Mouse (Mus musculus) neural tube, embryonic 14.5 days (tissue): ENCODE measurements at regions not wholly inside any gene's neighbourhood (a gene's known extent, or its start where the extent isn't known, plus 50 kb on each side); places are given as distances from the start of the nearest gene placed in this dataset.

Experiments
- ATAC-seq: fragments of 200-750 bp; cut with Nextera tagmentation; 2 replicates; pipeline ENCODE4 v1.8.0; 2017; ENCODE audit warnings: low read depth, mild to moderate bottlenecking, moderate TSS enrichment, moderate library complexity
- H3K27ac ChIP-seq: fragments of 300-500 bp; sonication (generic); 2 replicates; pipeline ENCODE4 v1.5.1; 2014; ENCODE audit warnings: low read depth, mild to moderate bottlenecking, control low read depth, low read length, moderate library complexity, mixed read lengths
- H3K27me3 ChIP-seq: fragments of 300-500 bp; sonication (generic); 2 replicates; pipeline ENCODE4 v1.6.1; 2014; ENCODE audit warnings: low read length; ENCODE audit not compliant: control insufficient read depth, insufficient read depth
- H3K36me3 ChIP-seq: fragments of 300-500 bp; sonication (generic); 2 replicates; pipeline ENCODE4 v1.6.1; 2014; ENCODE audit warnings: low read length, mixed read lengths; ENCODE audit not compliant: control insufficient read depth, insufficient read depth
- H3K4me1 ChIP-seq: fragments of 300-500 bp; sonication (generic); 2 replicates; pipeline ENCODE4 v1.6.1; 2014; ENCODE audit warnings: low read length; ENCODE audit not compliant: control insufficient read depth, insufficient read depth
- H3K4me2 ChIP-seq: fragments of 300-500 bp; sonication (generic); 2 replicates; pipeline ENCODE4 v1.6.1; 2014; ENCODE audit warnings: mild to moderate bottlenecking, low read depth, low read length, control low read depth
- H3K4me3 ChIP-seq: fragments of 300-500 bp; sonication (generic); 2 replicates; pipeline ENCODE4 v1.5.1; 2014; ENCODE audit warnings: low read depth, low read length, control low read depth, mixed read lengths
- H3K9ac ChIP-seq: fragments of 300-500 bp; sonication (generic); replicated peaks from 2 replicates; pipeline ENCODE4 v1.6.1; 2014; ENCODE audit warnings: low read depth, mild to moderate bottlenecking, control low read depth, low read length, mixed read lengths
- H3K9me3 ChIP-seq: fragments of 300-500 bp; sonication (generic); 2 replicates; pipeline ENCODE4 v1.6.1; 2016; ENCODE audit warnings: low read length; ENCODE audit not compliant: control insufficient read depth
- WGBS: fragments of 180-500 bp; shearing (Covaris S2); extraction: QIAGEN DNeasy Blood & Tissue Kit; methylation state at CpG from one replicate; pipeline ENCODE4 v1.1.7; 2014; 5-methylcytosine and 5-hydroxymethylcytosine counted together

- no peak for ATAC-seq
- no peaks in the 10 kb centered on the region for H3K27me3 ChIP-seq
- H3K4me2 ChIP-seq, result no peak overlapping the region
- H3K4me1 ChIP-seq, result no peaks in the 10 kb centered on the region
- no peaks in the 10 kb centered on the region for H3K9me3 ChIP-seq
- no peaks in the 10 kb centered on the region for H3K36me3 ChIP-seq
- H3K9ac ChIP-seq, result no peak overlapping the region
- H3K4me3 ChIP-seq, result no peak overlapping the region
- no peak overlapping the region for H3K27ac ChIP-seq
These were observed 2587.9 kb upstream of the Gm7489 start for GRCm38 (mm10) chr15:51296841-51297240.

- Histone ChIP-seq H3K36me3 (no peaks in the 10 kb centered on the region), H3K27ac (no peak overlapping the region), H3K9ac (no peak overlapping the region), H3K9me3 (no peaks in the 10 kb centered on the region), H3K4me3 (no peak overlapping the region), H3K27me3 (no peaks in the 10 kb centered on the region), H3K4me2 (no peak overlapping the region), H3K4me1 (no peaks in the 10 kb centered on the region)
- no peak for ATAC-seq
- WGBS, result 85% methylated on average over 1 of the region's 1 CpGs
These were observed 2566.6 kb upstream of the Gm7489 start for GRCm38 (mm10) chr15:51318072-51318471.

DNA sequence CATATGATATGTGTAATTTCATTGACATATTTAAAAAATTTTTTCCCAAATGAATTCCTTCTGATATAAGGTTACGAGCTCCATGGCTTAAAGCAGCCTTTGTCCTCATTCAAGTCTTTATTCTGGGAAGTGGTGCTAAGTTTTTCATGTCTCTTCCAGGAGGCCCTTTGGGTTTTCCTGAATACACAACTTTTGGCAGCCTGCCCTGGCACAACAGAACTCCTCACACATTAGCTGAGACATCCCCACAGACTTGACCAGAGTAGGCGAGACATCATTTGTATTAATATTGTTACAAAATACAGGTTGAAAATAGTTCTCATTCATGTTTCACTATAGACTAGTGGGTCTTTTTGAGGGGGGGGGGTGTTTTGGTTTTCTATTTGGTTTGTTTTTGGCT lies 2565.9 kb upstream of the Gm7489 start:
- Histone ChIP-seq H3K27me3 (no peaks in the 10 kb centered on the region), H3K36me3 (no peaks in the 10 kb centered on the region), H3K4me3 (no peak overlapping the region), H3K4me1 (no peaks in the 10 kb centered on the region), H3K4me2 (no peak overlapping the region), H3K9ac (no peak overlapping the region), H3K9me3 (no peaks in the 10 kb centered on the region), H3K27ac (no peak overlapping the region)
- WGBS, result 78% methylated on average over 2 of the region's 2 CpGs
- ATAC-seq, result no peak

GRCm38 (mm10) chr15:51320366-51320894 lies 2564.3 kb upstream of the Gm7489 start:
- no peaks in the 10 kb centered on the region for H3K4me1 ChIP-seq
- H3K27me3 ChIP-seq, result no peaks in the 10 kb centered on the region
- no peaks in the 10 kb centered on the region for H3K9me3 ChIP-seq
- no peaks in the 10 kb centered on the region for H3K36me3 ChIP-seq
- no peak overlapping the region for H3K4me3 ChIP-seq
- 56% methylated on average over 10 of the region's 10 CpGs for WGBS
- no peak overlapping the region for H3K4me2 ChIP-seq
- no peak overlapping the region for H3K9ac ChIP-seq
- no peak overlapping the region for H3K27ac ChIP-seq
- ATAC-seq, result no peak

DNA sequence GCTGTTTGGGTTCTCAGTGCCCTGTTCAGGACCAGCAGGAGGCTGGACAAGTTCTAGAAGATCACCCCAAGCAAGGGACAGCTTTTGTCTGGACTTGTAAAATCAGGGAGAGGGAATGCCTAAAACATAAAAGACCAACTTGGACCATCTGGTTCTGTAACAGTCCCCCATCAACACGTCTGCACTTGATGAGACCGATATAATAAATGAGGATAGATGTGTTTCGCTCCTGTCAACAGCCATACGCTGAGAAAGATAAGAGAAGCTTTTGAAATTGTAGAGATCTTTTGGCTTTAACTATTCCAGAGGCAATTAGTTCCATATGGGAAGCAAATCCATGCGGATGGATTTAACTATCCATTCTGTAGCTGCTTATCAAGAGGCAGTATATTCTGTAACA lies 2561.4 kb upstream of the Gm7489 start:
- WGBS, result 76% methylated on average over 5 of the region's 5 CpGs

GRCm38 (mm10) chr15:51324211-51324610 lies 2560.5 kb upstream of the Gm7489 start:
- Histone ChIP-seq H3K27ac (no peak overlapping the region), H3K4me1 (no peaks in the 10 kb centered on the region), H3K27me3 (no peaks in the 10 kb centered on the region), H3K36me3 (no peaks in the 10 kb centered on the region), H3K9ac (no peak overlapping the region), H3K9me3 (no peaks in the 10 kb centered on the region), H3K4me3 (no peak overlapping the region), H3K4me2 (no peak overlapping the region)
- 91% methylated on average over 5 of the region's 5 CpGs for WGBS
- ATAC-seq, result no peak

More for the DNA sequence above, 2561.4 kb upstream of the Gm7489 start:
- H3K4me2 ChIP-seq, result no peak overlapping the region
- no peaks in the 10 kb centered on the region for H3K27me3 ChIP-seq
- no peaks in the 10 kb centered on the region for H3K4me1 ChIP-seq
- H3K27ac ChIP-seq, result no peak overlapping the region
- ATAC-seq, result no peak
- H3K36me3 ChIP-seq, result no peaks in the 10 kb centered on the region
- no peak overlapping the region for H3K4me3 ChIP-seq
- H3K9ac ChIP-seq, result no peak overlapping the region
- no peaks in the 10 kb centered on the region for H3K9me3 ChIP-seq

- H3K4me2 ChIP-seq, result no peak overlapping the region
- H3K27ac ChIP-seq, result no peak overlapping the region
- ATAC-seq, result no peak
- WGBS, result 54% methylated on average over 5 of the region's 5 CpGs
- H3K4me3 ChIP-seq, result no peak overlapping the region
- no peaks in the 10 kb centered on the region for H3K4me1 ChIP-seq
- no peaks in the 10 kb centered on the region for H3K27me3 ChIP-seq
- H3K36me3 ChIP-seq, result no peaks in the 10 kb centered on the region
- no peak overlapping the region for H3K9ac ChIP-seq
- H3K9me3 ChIP-seq, result no peaks in the 10 kb centered on the region
These were observed 2557.0 kb upstream of the Gm7489 start for GRCm38 (mm10) chr15:51327702-51328101.

DNA sequence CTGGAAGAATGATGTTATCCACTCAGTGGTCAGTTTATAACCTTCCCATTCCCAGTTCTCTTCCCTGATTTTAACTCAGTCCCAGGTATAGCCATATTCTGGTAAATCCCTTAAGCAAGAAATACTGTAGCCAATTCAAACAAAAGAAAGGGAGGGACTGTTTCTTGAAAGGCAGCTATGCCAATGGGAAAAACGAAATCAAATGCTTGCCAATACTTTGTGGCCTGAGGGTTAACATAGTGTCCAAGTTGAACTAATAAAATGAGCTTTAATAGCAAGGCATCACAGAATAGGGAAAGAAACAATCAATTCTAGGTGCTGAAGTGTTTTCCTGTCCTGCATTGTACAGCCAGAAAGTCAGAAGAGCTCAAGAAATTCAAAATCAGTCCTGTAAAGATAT lies 2548.3 kb upstream of the Gm7489 start:
- no peaks in the 10 kb centered on the region for H3K36me3 ChIP-seq
- WGBS, result 79% methylated on average over 1 of the region's 1 CpGs
- H3K4me1 ChIP-seq, result no peaks in the 10 kb centered on the region
- no peak for ATAC-seq
- no peaks in the 10 kb centered on the region for H3K9me3 ChIP-seq
- no peak overlapping the region for H3K9ac ChIP-seq
- H3K4me3 ChIP-seq, result no peak overlapping the region
- H3K27ac ChIP-seq, result no peak overlapping the region
- H3K4me2 ChIP-seq, result no peak overlapping the region
- H3K27me3 ChIP-seq, result no peaks in the 10 kb centered on the region

DNA sequence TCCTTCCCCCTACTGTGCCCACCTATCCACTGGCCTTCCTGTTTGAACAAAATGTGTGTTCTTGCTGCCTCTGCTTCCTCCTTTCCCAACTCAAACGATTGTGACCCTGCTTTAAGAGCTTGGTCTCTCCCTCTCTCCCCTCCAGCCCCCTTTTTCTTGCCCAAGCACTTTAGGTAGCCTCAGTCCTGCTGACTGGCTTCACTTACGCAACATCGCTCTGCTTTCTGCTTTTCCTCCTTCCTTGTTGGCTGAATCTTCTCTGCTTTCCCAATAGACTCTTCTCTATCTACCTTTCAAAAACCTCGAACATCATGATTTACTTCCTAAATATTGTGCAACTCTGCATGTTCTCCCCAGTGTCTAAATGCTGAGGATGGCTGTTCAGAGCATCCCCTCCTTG lies 2538.4 kb upstream of the Gm7489 start:
- no peak overlapping the region for H3K9ac ChIP-seq
- 78% methylated on average over 4 of the region's 4 CpGs for WGBS
- no peak for ATAC-seq
- no peaks in the 10 kb centered on the region for H3K36me3 ChIP-seq
- H3K4me1 ChIP-seq, result no peaks in the 10 kb centered on the region
- no peak overlapping the region for H3K4me3 ChIP-seq
- H3K27me3 ChIP-seq, result no peaks in the 10 kb centered on the region
- no peak overlapping the region for H3K4me2 ChIP-seq
- H3K27ac ChIP-seq, result no peak overlapping the region
- no peaks in the 10 kb centered on the region for H3K9me3 ChIP-seq

DNA sequence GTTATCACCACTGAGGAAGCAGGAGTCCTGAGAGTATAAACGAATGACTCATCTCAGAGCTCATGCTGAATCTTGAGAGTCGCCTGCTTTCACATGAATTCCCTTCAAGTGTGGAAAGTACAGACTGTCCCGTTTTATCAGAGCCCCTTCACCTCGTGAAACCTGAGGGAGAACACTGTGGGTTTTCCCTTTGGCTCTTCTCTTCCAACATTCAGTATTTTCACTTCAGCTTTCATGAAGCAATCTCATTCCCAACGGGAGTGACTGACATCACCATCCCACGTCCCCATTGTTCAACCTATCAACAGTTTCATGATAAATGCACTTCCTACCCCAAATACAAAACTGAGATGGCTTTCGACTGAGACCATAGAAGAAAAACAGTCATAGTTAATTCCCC lies 2521.3 kb upstream of the Gm7489 start:
- no peak for ATAC-seq
- Histone ChIP-seq H3K9me3 (no peaks in the 10 kb centered on the region), H3K4me3 (no peak overlapping the region), H3K4me2 (no peak overlapping the region), H3K27ac (no peak overlapping the region), H3K9ac (no peak overlapping the region), H3K4me1 (no peaks in the 10 kb centered on the region), H3K36me3 (no peaks in the 10 kb centered on the region), H3K27me3 (no peaks in the 10 kb centered on the region)
- whole genome bisulfite sequencing, result 74% methylated on average over 7 of the region's 7 CpGs
